Mouse (Mus musculus) liver, adult 2 months (tissue): Measurements from ENCODE around the gene Plekho1.
"Not testable (repeated sequence)": the region's sequence is repeated elsewhere in the genome, so short reads cannot be mapped to it uniquely, and the experiment has no call there.

ENCODE experiments used
- CTCF ChIP-seq: fragments of 200-500 bp; IDR thresholded peaks from 2 replicates; pipeline ENCODE4 v1.5.1; 2011; ENCODE audit warnings: low read depth, low read length, control low read depth
- POLR2A ChIP-seq: fragments of 200-500 bp; IDR thresholded peaks from 2 replicates; pipeline ENCODE4 v1.6.1; 2011; ENCODE audit warnings: low read length, control low read depth; ENCODE audit not compliant: insufficient read depth; ENCODE audit errors: extremely low read depth

DNA sequence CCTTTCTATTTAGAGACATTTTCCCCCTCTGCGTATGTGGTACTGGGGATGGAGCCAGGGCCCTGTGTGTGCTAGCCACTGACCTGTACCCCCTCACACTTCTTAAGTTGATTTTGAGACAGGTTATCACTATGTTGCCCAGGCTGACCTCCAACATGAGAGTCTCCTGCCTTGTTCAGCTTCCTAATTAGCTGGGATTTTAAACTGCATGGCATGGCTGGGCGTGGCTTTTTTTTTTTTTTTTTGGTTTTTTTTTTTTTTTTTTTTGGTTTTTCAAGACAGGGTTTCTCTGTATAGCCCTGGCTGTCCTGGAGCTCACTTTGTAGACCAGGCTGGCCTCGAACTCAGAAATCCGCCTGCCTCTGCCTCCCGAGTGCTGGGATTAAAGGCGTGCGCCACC, 18.2 kb downstream of the Plekho1 start:
- not testable (repeated sequence) for TF ChIP-seq POLR2A, CTCF
